Mouse (Mus musculus): ENCODE results near the gene Dnajc8. TPM values are rescaled to one million over a fixed set of nuclear protein-coding genes. Genes with fewer than 3 reads are reported as not detected.

Dnajc8 gene
- polyA plus RNA-seq, 1 experiment from 2014 or later, result 149 TPM

- no peak overlapping the region for H3K4me3 ChIP-seq (replicated peaks; ENCODE audit: low read depth, low read length)
- H3K27me3 ChIP-seq (ENCODE audit: control insufficient read depth, insufficient read depth, low read length), result no peaks in the 10 kb centered on the region
- no peak for DNase-seq
- WGBS, result 89% methylated on average over 5 of the region's 5 CpGs
- H3K9me3 ChIP-seq (ENCODE audit: control insufficient read depth, low read length), result no peaks in the 10 kb centered on the region
- H3K4me1 ChIP-seq (ENCODE audit: control insufficient read depth, insufficient read depth, low read length), result no peaks in the 10 kb centered on the region
- no peak overlapping the region for H3K27ac ChIP-seq (replicated peaks; ENCODE audit: low read depth, low read length)
- H3K36me3 ChIP-seq (ENCODE audit: control insufficient read depth, insufficient read depth, low read length), result no peaks in the 10 kb centered on the region
- ATAC-seq (ENCODE audit: low FRiP score, low TSS enrichment), result no peak
- no peak overlapping the region for H3K4me2 ChIP-seq (ENCODE audit: low read length)
- no peak overlapping the region for H3K9ac ChIP-seq (replicated peaks; ENCODE audit: low read length)
Observed at GRCm38 (mm10) chr4:132569115-132569514, 33.8 kb downstream of the Dnajc8 start.

DNA sequence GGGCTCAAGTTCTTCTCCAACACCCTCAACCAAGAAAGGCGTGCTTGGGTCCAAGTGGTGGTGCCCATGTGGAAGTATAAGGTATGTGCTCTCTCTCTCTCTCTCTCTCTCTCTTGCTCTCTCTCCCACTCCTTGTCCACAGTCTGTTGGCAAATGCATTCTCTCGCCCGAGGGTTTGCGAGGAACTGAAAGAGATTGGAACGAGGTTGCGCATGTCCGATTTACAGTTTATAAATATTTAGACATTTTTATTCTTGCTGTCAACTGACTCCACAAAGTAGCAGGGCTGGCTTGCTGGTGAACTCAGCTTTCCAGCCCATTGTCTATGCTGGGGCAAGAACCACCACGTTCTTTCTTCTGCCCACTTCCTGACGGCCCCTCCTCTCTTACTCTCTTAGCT lies 35.8 kb downstream of the Dnajc8 start:
- Histone ChIP-seq H3K9me3 (ENCODE audit: control insufficient read depth, low read length) (no peaks in the 10 kb centered on the region), H3K9ac (replicated peaks; ENCODE audit: low read length) (no peak overlapping the region), H3K27ac (replicated peaks; ENCODE audit: low read depth, low read length) (no peak overlapping the region), H3K27me3 (ENCODE audit: control insufficient read depth, insufficient read depth, low read length) (no peaks in the 10 kb centered on the region), H3K4me2 (ENCODE audit: low read length) (no peak overlapping the region), H3K4me1 (ENCODE audit: control insufficient read depth, insufficient read depth, low read length) (no peaks in the 10 kb centered on the region), H3K36me3 (ENCODE audit: control insufficient read depth, insufficient read depth, low read length) (no peaks in the 10 kb centered on the region), H3K4me3 (replicated peaks; ENCODE audit: low read depth, low read length) (no peak overlapping the region)
- DNase-seq (no peak), ATAC-seq (ENCODE audit: low FRiP score, low TSS enrichment) (no peak)
- whole genome bisulfite sequencing, result 86% methylated on average over 9 of the region's 9 CpGs

GRCm38 (mm10) chr4:132573327-132573726 lies 38.0 kb downstream of the Dnajc8 start:
- DNase-seq (no peak), ATAC-seq (ENCODE audit: low FRiP score, low TSS enrichment) (no peak)
- H3K27me3 ChIP-seq (ENCODE audit: control insufficient read depth, insufficient read depth, low read length), result no peaks in the 10 kb centered on the region
- 76% methylated on average over 11 of the region's 11 CpGs for WGBS
- H3K9me3 ChIP-seq (ENCODE audit: control insufficient read depth, low read length), result no peaks in the 10 kb centered on the region
- no peak overlapping the region for H3K4me3 ChIP-seq (replicated peaks; ENCODE audit: low read depth, low read length)
- no peak overlapping the region for H3K4me2 ChIP-seq (ENCODE audit: low read length)
- H3K4me1 ChIP-seq (ENCODE audit: control insufficient read depth, insufficient read depth, low read length), result no peaks in the 10 kb centered on the region
- H3K9ac ChIP-seq (replicated peaks; ENCODE audit: low read length), result no peak overlapping the region
- H3K27ac ChIP-seq (replicated peaks; ENCODE audit: low read depth, low read length), result no peak overlapping the region
- no peaks in the 10 kb centered on the region for H3K36me3 ChIP-seq (ENCODE audit: control insufficient read depth, insufficient read depth, low read length)

GRCm38 (mm10) chr4:132574809-132575347 lies 39.5 kb downstream of the Dnajc8 start:
- Histone ChIP-seq H3K4me2 (ENCODE audit: low read length) (no peak overlapping the region), H3K27me3 (ENCODE audit: control insufficient read depth, insufficient read depth, low read length) (no peaks in the 10 kb centered on the region), H3K36me3 (ENCODE audit: control insufficient read depth, insufficient read depth, low read length) (no peaks in the 10 kb centered on the region), H3K4me1 (ENCODE audit: control insufficient read depth, insufficient read depth, low read length) (no peaks in the 10 kb centered on the region), H3K9me3 (ENCODE audit: control insufficient read depth, low read length) (no peaks in the 10 kb centered on the region), H3K4me3 (replicated peaks; ENCODE audit: low read depth, low read length) (no peak overlapping the region), H3K27ac (replicated peaks; ENCODE audit: low read depth, low read length) (no peak overlapping the region), H3K9ac (replicated peaks; ENCODE audit: low read length) (no peak overlapping the region)
- 92% methylated on average over 1 of the region's 1 CpGs for WGBS
- DNase-seq (no peak), ATAC-seq (ENCODE audit: low FRiP score, low TSS enrichment) (no peak)

DNA sequence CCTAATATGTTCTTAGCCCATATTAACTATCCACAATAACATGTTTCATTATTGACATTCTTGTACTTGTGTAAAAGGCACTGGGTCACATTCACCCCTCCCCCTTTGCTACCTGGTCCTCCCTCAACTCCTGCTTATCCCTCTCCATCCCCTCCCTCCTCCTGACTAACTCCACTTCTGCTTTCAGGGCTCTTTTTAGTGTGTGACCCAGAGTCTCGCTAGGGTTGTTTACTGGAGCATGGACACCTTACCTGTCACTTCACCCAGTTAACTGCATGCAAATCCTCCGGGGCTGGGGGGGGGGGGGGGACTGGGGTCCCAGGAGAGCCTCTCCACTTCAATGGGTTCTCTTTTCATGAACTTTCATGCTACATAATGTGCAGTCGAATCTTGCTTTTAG lies 48.4 kb downstream of the Dnajc8 start:
- Histone ChIP-seq H3K4me1 (ENCODE audit: control insufficient read depth, insufficient read depth, low read length) (no peaks in the 10 kb centered on the region), H3K27me3 (ENCODE audit: control insufficient read depth, insufficient read depth, low read length) (no peaks in the 10 kb centered on the region), H3K9me3 (ENCODE audit: control insufficient read depth, low read length) (no peaks in the 10 kb centered on the region), H3K4me3 (replicated peaks; ENCODE audit: low read depth, low read length) (no peak overlapping the region), H3K36me3 (ENCODE audit: control insufficient read depth, insufficient read depth, low read length) (no peaks in the 10 kb centered on the region), H3K27ac (replicated peaks; ENCODE audit: low read depth, low read length) (no peak overlapping the region), H3K4me2 (ENCODE audit: low read length) (no peak overlapping the region), H3K9ac (replicated peaks; ENCODE audit: low read length) (no peak overlapping the region)
- 54% methylated on average over 3 of the region's 3 CpGs for WGBS
- DNase-seq (no peak), ATAC-seq (ENCODE audit: low FRiP score, low TSS enrichment) (no peak)

GRCm38 (mm10) chr4:132584975-132585374 lies 49.6 kb downstream of the Dnajc8 start:
- no peaks in the 10 kb centered on the region for H3K4me1 ChIP-seq (ENCODE audit: control insufficient read depth, insufficient read depth, low read length)
- no peak overlapping the region for H3K4me3 ChIP-seq (replicated peaks; ENCODE audit: low read depth, low read length)
- no peak for DNase-seq
- no peaks in the 10 kb centered on the region for H3K27me3 ChIP-seq (ENCODE audit: control insufficient read depth, insufficient read depth, low read length)
- no peak overlapping the region for H3K27ac ChIP-seq (replicated peaks; ENCODE audit: low read depth, low read length)
- ATAC-seq (ENCODE audit: low FRiP score, low TSS enrichment), result no peak
- no peak overlapping the region for H3K4me2 ChIP-seq (ENCODE audit: low read length)
- WGBS, result 94% methylated on average over 2 of the region's 2 CpGs
- H3K36me3 ChIP-seq (ENCODE audit: control insufficient read depth, insufficient read depth, low read length), result no peaks in the 10 kb centered on the region
- no peak overlapping the region for H3K9ac ChIP-seq (replicated peaks; ENCODE audit: low read length)
- no peaks in the 10 kb centered on the region for H3K9me3 ChIP-seq (ENCODE audit: control insufficient read depth, low read length)

DNA sequence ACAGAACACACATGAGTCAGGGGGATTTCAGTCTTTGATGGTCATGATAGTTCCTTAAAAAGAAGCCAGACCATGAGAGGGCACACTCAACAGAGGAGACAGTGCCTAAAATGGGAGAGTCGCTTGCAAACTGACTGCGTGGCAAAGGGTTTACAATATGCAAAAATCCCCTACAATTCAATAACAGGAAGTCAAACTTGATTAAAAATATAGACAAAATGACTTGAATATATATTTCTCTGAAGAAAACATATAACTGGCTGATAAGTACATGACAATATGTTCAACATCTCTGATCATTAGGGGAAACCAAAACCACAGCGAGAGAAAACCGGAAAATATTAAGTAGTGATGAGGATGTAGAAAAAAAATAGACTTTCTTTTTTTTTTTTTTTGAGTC lies 50.9 kb downstream of the Dnajc8 start:
- no peaks in the 10 kb centered on the region for H3K9me3 ChIP-seq (ENCODE audit: control insufficient read depth, low read length)
- 95% methylated on average over 4 of the region's 4 CpGs for WGBS
- no peaks in the 10 kb centered on the region for H3K4me1 ChIP-seq (ENCODE audit: control insufficient read depth, insufficient read depth, low read length)
- no peaks in the 10 kb centered on the region for H3K27me3 ChIP-seq (ENCODE audit: control insufficient read depth, insufficient read depth, low read length)
- no peak overlapping the region for H3K9ac ChIP-seq (replicated peaks; ENCODE audit: low read length)
- H3K4me3 ChIP-seq (replicated peaks; ENCODE audit: low read depth, low read length), result no peak overlapping the region
- no peak overlapping the region for H3K4me2 ChIP-seq (ENCODE audit: low read length)
- no peak for DNase-seq
- no peaks in the 10 kb centered on the region for H3K36me3 ChIP-seq (ENCODE audit: control insufficient read depth, insufficient read depth, low read length)
- H3K27ac ChIP-seq (replicated peaks; ENCODE audit: low read depth, low read length), result no peak overlapping the region
- no peak for ATAC-seq (ENCODE audit: low FRiP score, low TSS enrichment)

DNA sequence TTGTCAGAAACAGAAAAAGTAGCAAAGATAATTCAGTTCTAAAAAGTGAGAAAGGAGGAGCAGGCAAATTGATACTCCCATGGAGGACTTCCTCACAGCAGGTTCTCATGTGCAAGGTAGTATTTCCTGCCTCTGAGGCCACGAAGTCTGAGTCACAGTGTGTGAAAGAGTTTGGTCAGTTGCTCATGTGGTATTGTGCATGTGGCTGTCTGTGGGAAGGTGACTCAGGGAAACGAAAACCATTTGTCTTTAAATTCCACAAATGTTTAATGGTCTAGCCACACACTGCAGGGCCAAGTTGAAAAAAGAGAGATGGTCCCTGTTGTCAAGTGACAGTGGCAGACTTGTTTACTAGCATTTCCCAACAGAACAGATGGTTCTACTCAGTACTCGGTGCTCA lies 53.2 kb downstream of the Dnajc8 start:
- ATAC-seq (ENCODE audit: low FRiP score, low TSS enrichment), result no peak
- Histone ChIP-seq H3K27me3 (ENCODE audit: control insufficient read depth, insufficient read depth, low read length) (no peaks in the 10 kb centered on the region), H3K9ac (replicated peaks; ENCODE audit: low read length) (no peak overlapping the region), H3K4me2 (ENCODE audit: low read length) (no peak overlapping the region), H3K4me3 (replicated peaks; ENCODE audit: low read depth, low read length) (no peak overlapping the region), H3K27ac (replicated peaks; ENCODE audit: low read depth, low read length) (no peak overlapping the region), H3K36me3 (ENCODE audit: control insufficient read depth, insufficient read depth, low read length) (no peaks in the 10 kb centered on the region), H3K9me3 (ENCODE audit: control insufficient read depth, low read length) (no peaks in the 10 kb centered on the region), H3K4me1 (ENCODE audit: control insufficient read depth, insufficient read depth, low read length) (no peaks in the 10 kb centered on the region)
- 87% methylated on average over 3 of the region's 3 CpGs for WGBS
- DNase-seq, result no peak

- H3K9me3 ChIP-seq (ENCODE audit: control insufficient read depth, low read length), result no peaks in the 10 kb centered on the region
- no peak overlapping the region for H3K9ac ChIP-seq (replicated peaks; ENCODE audit: low read length)
- no peaks in the 10 kb centered on the region for H3K4me1 ChIP-seq (ENCODE audit: control insufficient read depth, insufficient read depth, low read length)
- DNase-seq (no peak), ATAC-seq (ENCODE audit: low FRiP score, low TSS enrichment) (no peak)
- WGBS, result 84% methylated on average over 10 of the region's 10 CpGs
- H3K36me3 ChIP-seq (ENCODE audit: control insufficient read depth, insufficient read depth, low read length), result no peaks in the 10 kb centered on the region
- no peaks in the 10 kb centered on the region for H3K27me3 ChIP-seq (ENCODE audit: control insufficient read depth, insufficient read depth, low read length)
- no peak overlapping the region for H3K4me3 ChIP-seq (replicated peaks; ENCODE audit: low read depth, low read length)
- no peak overlapping the region for H3K4me2 ChIP-seq (ENCODE audit: low read length)
- no peak overlapping the region for H3K27ac ChIP-seq (replicated peaks; ENCODE audit: low read depth, low read length)
Observed at GRCm38 (mm10) chr4:132590642-132591041, 55.3 kb downstream of the Dnajc8 start.
